Mouse (Mus musculus): ENCODE measurements around the gene Ago3. TPM values are rescaled to one million over a fixed set of nuclear protein-coding genes. Genes with fewer than 3 reads are reported as not detected.

The Ago3 gene
- polyA plus RNA-seq, 1 experiment from 2014 or later, result 13.6 TPM

Other genes starting within 250 kb of the Ago3 start
- gene Thrap3, start 226.8 kb downstream of the Ago3 start, polyA plus RNA-seq (2015; fragmentation: Nextera tagmentation; extraction: Ambion mirVana), result 173 and 202 TPM in 2 replicates
- 15.9 and 18.2 TPM in 2 replicates for gene Map7d1, start 173.2 kb downstream of the Ago3 start, polyA plus RNA-seq (2015; fragmentation: Nextera tagmentation; extraction: Ambion mirVana)
- 112 and 123 TPM in 2 replicates for gene Trappc3, start 167.2 kb downstream of the Ago3 start, polyA plus RNA-seq (2015; fragmentation: Nextera tagmentation; extraction: Ambion mirVana)
- 3.1 and 3.5 TPM in 2 replicates for gene Col8a2, start 142.8 kb downstream of the Ago3 start, polyA plus RNA-seq (2015; fragmentation: Nextera tagmentation; extraction: Ambion mirVana)
- gene Adprhl2, start 107.9 kb downstream of the Ago3 start, polyA plus RNA-seq (2015; fragmentation: Nextera tagmentation; extraction: Ambion mirVana), result 70.4 and 73.0 TPM in 2 replicates
- 2.3 and 2.4 TPM in 2 replicates for gene Tekt2, start 103.9 kb downstream of the Ago3 start, polyA plus RNA-seq (2015; fragmentation: Nextera tagmentation; extraction: Ambion mirVana)
- gene Ago1, start 39.0 kb upstream of the Ago3 start, polyA plus RNA-seq (2015; fragmentation: Nextera tagmentation; extraction: Ambion mirVana), result 5.2 and 6.1 TPM in 2 replicates
- gene Ago4, start 103.9 kb upstream of the Ago3 start, polyA plus RNA-seq (2015; fragmentation: Nextera tagmentation; extraction: Ambion mirVana), result 0.47 and 0.60 TPM in 2 replicates
- 43.9 and 63.1 TPM in 2 replicates for gene Clspn, start 127.4 kb upstream of the Ago3 start, polyA plus RNA-seq (2015; fragmentation: Nextera tagmentation; extraction: Ambion mirVana)
- 1.1 and 1.7 TPM in 2 replicates for gene 5730409E04Rik, start 180.3 kb upstream of the Ago3 start, polyA plus RNA-seq (2015; fragmentation: Nextera tagmentation; extraction: Ambion mirVana)
- 566 and 594 TPM in 2 replicates for gene Psmb2, start 248.1 kb upstream of the Ago3 start, polyA plus RNA-seq (2015; fragmentation: Nextera tagmentation; extraction: Ambion mirVana)

Data from thymus, postnatal 0 days (tissue).